10 mouse cellular contexts compared by ENCODE assay signal in the genomic region with DNA sequence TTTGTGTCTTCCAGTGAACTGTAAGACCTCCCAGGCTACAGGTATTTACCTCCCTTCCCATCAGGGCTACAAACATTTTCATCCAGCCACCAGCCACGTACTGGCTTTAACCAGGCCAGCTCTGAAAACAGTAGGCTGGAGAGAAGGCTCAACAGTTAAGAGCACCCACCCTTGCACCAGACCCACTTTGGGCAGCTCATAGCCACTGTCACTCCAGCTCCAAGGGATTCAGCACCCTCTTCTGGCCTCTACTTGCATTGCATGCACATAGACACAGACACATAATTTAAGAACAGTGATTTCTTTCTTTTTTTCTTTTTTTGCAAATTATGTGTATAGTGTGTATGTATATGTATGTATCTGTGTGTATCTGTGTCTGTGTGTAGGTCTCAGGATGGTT. TPM values are rescaled to one million over a fixed set of nuclear protein-coding genes. Genes with fewer than 3 reads are reported as not detected.
A peak's percentile ranks its signal among the peaks of the same experiment; 100 is the strongest.
DNase-seq lines count a peak whose midpoint lies in the region; ATAC-seq and TF ChIP-seq lines count a peak whose summit lies in the region.
"Had no signal": no experiment of that assay in that cellular context is flagged by ENCODE, and none has a peak within 500 bp of the region (broad histone marks: within the 10 kb centered on the region; RNA-seq: fewer than 3 reads in every experiment).

No protein-coding gene starts in this region.

- H3K9ac ChIP-seq in kidney, embryonic 15.5 days = no peak overlapping the region

- no peaks in the 10 kb centered on the region for H3K36me3 ChIP-seq in kidney, embryonic 15.5 days
- no peaks in the 10 kb centered on the region for H3K36me3 ChIP-seq in G1E (replicated peaks)
- H3K36me3 ChIP-seq in embryonic facial prominence, embryonic 10.5 days (replicated peaks) = no peaks in the 10 kb centered on the region

- H3K4me2 ChIP-seq in kidney, embryonic 15.5 days = no peak overlapping the region

- H3K27me3 ChIP-seq in kidney, embryonic 15.5 days = no peaks in the 10 kb centered on the region; the same call in 1 of the 2 replicates
- peaks cover 18% of the 10 kb centered on the region for H3K27me3 ChIP-seq in G1E (ENCODE audit: insufficient read depth, low read length)
- H3K27me3 ChIP-seq in embryonic facial prominence, embryonic 10.5 days (replicated peaks; ENCODE audit: low read depth, poor library complexity, severe bottlenecking) = no peaks in the 10 kb centered on the region

- peak; percentile 73 for DNase-seq in CD4-positive, CD25-positive, alpha-beta regulatory T cell, adult 2 months (ENCODE audit: low read depth, low spot score)
- DNase-seq in kidney, adult 18-20 months = peak; percentile 67
- no peak for DNase-seq in G1E (ENCODE audit: low spot score)
- peak; percentile 54 for DNase-seq in embryonic facial prominence, embryonic 10.5 days (ENCODE audit: low spot score)
- DNase-seq in lung, postnatal 25 days (ENCODE audit: low spot score) = peak; percentile 18
- peak; percentile 21 for DNase-seq in yolk sac, embryonic 10.5 days (ENCODE audit: low spot score)

- H3K4me3 ChIP-seq in kidney, embryonic 15.5 days (replicated peaks) = no peak overlapping the region
- H3K4me3 ChIP-seq in G1E (ENCODE audit: low read depth, low read length) = no peak overlapping the region
- no peak overlapping the region for H3K4me3 ChIP-seq in embryonic facial prominence, embryonic 10.5 days
- H3K4me3 ChIP-seq: megakaryocyte, embryonic 14.5 days had no signal

- peak; percentile 49; the same call in 1 of the 2 replicates for TF ChIP-seq CTCF in G1E (IDR thresholded peaks at IDR 0.05; ENCODE audit: low read depth, low read length)

- no peak overlapping the region for H3K27ac ChIP-seq in kidney, embryonic 15.5 days
- no peak overlapping the region for H3K27ac ChIP-seq in embryonic facial prominence, embryonic 10.5 days (replicated peaks)

- H3K9me3 ChIP-seq in kidney, embryonic 15.5 days (replicated peaks) = 0 out of 2 replicates have a peak, but pooled peaks cover 3% of the 10 kb centered on the region
- peaks cover 4% of the 10 kb centered on the region; the same call in 1 of the 2 replicates for H3K9me3 ChIP-seq in G1E (replicated peaks)
- peaks cover 7% of the 10 kb centered on the region; the same call in 1 of the 2 replicates for H3K9me3 ChIP-seq in embryonic facial prominence, embryonic 10.5 days

- WGBS in kidney, embryonic 15.5 days = 45% methylated on average over 1 of the region's 1 CpGs
- WGBS in embryonic facial prominence, embryonic 10.5 days = 28% methylated on average over 1 of the region's 1 CpGs

- no peak for ATAC-seq in CD4-positive, CD25-positive, alpha-beta regulatory T cell, adult 4 months
- no peak for ATAC-seq in kidney, embryonic 15.5 days (replicated peaks; ENCODE audit: low FRiP score)
- no peak for ATAC-seq in G1E (ENCODE audit: extremely low read depth, insufficient number of reproducible peaks, low FRiP score, poor library complexity, severe bottlenecking)

- H3K4me1 ChIP-seq in kidney, embryonic 15.5 days = peaks cover 7% of the 10 kb centered on the region
- peaks cover under 1% of the 10 kb centered on the region; the same call in 1 of the 2 replicates for H3K4me1 ChIP-seq in G1E (ENCODE audit: insufficient read depth, low read depth, low read length)
- peaks cover 7% of the 10 kb centered on the region for H3K4me1 ChIP-seq in embryonic facial prominence, embryonic 10.5 days

RNA-seq across cellular contexts. Expression of a gene that starts 5.7 kb away (rescaled TPM):
- polyA plus RNA-seq in CD4-positive, CD25-positive, alpha-beta regulatory T cell, adult 4 months (2017; shearing (Covaris generic)) = 10 to 100 TPM; 19.0 to 21.2 TPM
- polyA plus RNA-seq in kidney, embryonic 15.5 days (2015; fragmentation: Nextera tagmentation; extraction: Ambion mirVana) = 4.2 and 6.2 TPM in 2 replicates
- total RNA-seq in G1E (2014; fragmentation: Nextera tagmentation) = not detected in 2 replicates
- total RNA-seq in G1E (2017) = 0.29 and 0.33 TPM in 2 replicates
- not detected in 2 replicates for polyA plus RNA-seq in G1E (2012)
- 0.68 and 0.72 TPM in 2 replicates for polyA plus RNA-seq in embryonic facial prominence, embryonic 10.5 days (2016; fragmentation: Nextera tagmentation; extraction: Ambion mirVana)

RNA-seq across cellular contexts. Expression of a gene that starts 20.6 kb away (rescaled TPM):
- polyA plus RNA-seq in CD4-positive, CD25-positive, alpha-beta regulatory T cell, adult 4 months (2017; shearing (Covaris generic)) = 1 to 10 TPM; 5.8 to 9.1 TPM
- polyA plus RNA-seq in kidney, embryonic 15.5 days (2015; fragmentation: Nextera tagmentation; extraction: Ambion mirVana) = 1.6 and 2.0 TPM in 2 replicates
- total RNA-seq in G1E (2014; fragmentation: Nextera tagmentation) = 6.8 and 21.9 TPM in 2 replicates
- 4.2 and 5.4 TPM in 2 replicates for total RNA-seq in G1E (2017)
- polyA plus RNA-seq in G1E (2012) = 14.0 and 18.0 TPM in 2 replicates
- 0.24 TPM in 1 of 2 replicates, not detected in the other for polyA plus RNA-seq in embryonic facial prominence, embryonic 10.5 days (2016; fragmentation: Nextera tagmentation; extraction: Ambion mirVana)

RNA-seq across cellular contexts. Expression of a gene that starts 39.5 kb away (rescaled TPM):
- polyA plus RNA-seq in CD4-positive, CD25-positive, alpha-beta regulatory T cell, adult 4 months (2017; shearing (Covaris generic)) = 10 to 100 TPM; 34.5 to 46.3 TPM
- 62.8 and 68.0 TPM in 2 replicates for polyA plus RNA-seq in kidney, embryonic 15.5 days (2015; fragmentation: Nextera tagmentation; extraction: Ambion mirVana)
- 30.0 and 30.2 TPM in 2 replicates for total RNA-seq in G1E (2014; fragmentation: Nextera tagmentation)
- 31.7 and 34.3 TPM in 2 replicates for total RNA-seq in G1E (2017)
- 36.5 and 38.7 TPM in 2 replicates for polyA plus RNA-seq in G1E (2012)
- 45.4 and 47.7 TPM in 2 replicates for polyA plus RNA-seq in embryonic facial prominence, embryonic 10.5 days (2016; fragmentation: Nextera tagmentation; extraction: Ambion mirVana)

RNA-seq across cellular contexts. Expression of a gene that starts 43.9 kb away (rescaled TPM):
- polyA plus RNA-seq in CD4-positive, CD25-positive, alpha-beta regulatory T cell, adult 4 months (2017; shearing (Covaris generic)) = not detected
- 0.06 TPM in 1 of 2 replicates, not detected in the other for polyA plus RNA-seq in kidney, embryonic 15.5 days (2015; fragmentation: Nextera tagmentation; extraction: Ambion mirVana)
- total RNA-seq in G1E (2014; fragmentation: Nextera tagmentation) (not detected in 2 replicates), G1E (2017) (0.06 and 0.22 TPM in 2 replicates)
- polyA plus RNA-seq in G1E (2012) = not detected in 2 replicates
- 0.08 and 0.12 TPM in 2 replicates for polyA plus RNA-seq in embryonic facial prominence, embryonic 10.5 days (2016; fragmentation: Nextera tagmentation; extraction: Ambion mirVana)
- polyA plus RNA-seq: gonadal fat pad, adult 2 months had no signal

RNA-seq across cellular contexts. Expression of a gene that starts 48.9 kb away (rescaled TPM):
- polyA plus RNA-seq in CD4-positive, CD25-positive, alpha-beta regulatory T cell, adult 4 months (2017; shearing (Covaris generic)) = not detected
- polyA plus RNA-seq in kidney, embryonic 15.5 days (2015; fragmentation: Nextera tagmentation; extraction: Ambion mirVana) = not detected in 2 replicates
- total RNA-seq in G1E (2014; fragmentation: Nextera tagmentation) (not detected in 2 replicates), G1E (2017) (not detected in 2 replicates)
- not detected in 2 replicates for polyA plus RNA-seq in G1E (2012)
- not detected in 2 replicates for polyA plus RNA-seq in embryonic facial prominence, embryonic 10.5 days (2016; fragmentation: Nextera tagmentation; extraction: Ambion mirVana)
- polyA plus RNA-seq: gonadal fat pad, adult 2 months had no signal
